Mouse (Mus musculus) left cerebral cortex, postnatal 36 days (tissue): Measurements from ENCODE around the gene Tmem40. TPM values are rescaled to one million over a fixed set of nuclear protein-coding genes. Genes with fewer than 3 reads are reported as not detected.

Experiments
- DNase-seq, 2 experiments: peaks; one replicate each; pipeline ENCODE4 v3.0.0; 2021 to 2022; ENCODE audit warnings: low spot score in 2 of 2, mixed read lengths in 1 of 2
- intact Hi-C: fragments of 180-260 bp; cut with DNase I; formaldehyde crosslinking; loops from one replicate; pipeline ENCODE4 v1.15.1; 2025
- total RNA-seq, 2 experiments: library from RNA; stranded (reverse); gene quantifications; 2 replicates each; pipeline ENCODE4 v1.2.3; 2021

The Tmem40 gene
- 1 to 10 TPM; 1.4 to 2.1 TPM for total RNA-seq

DNA sequence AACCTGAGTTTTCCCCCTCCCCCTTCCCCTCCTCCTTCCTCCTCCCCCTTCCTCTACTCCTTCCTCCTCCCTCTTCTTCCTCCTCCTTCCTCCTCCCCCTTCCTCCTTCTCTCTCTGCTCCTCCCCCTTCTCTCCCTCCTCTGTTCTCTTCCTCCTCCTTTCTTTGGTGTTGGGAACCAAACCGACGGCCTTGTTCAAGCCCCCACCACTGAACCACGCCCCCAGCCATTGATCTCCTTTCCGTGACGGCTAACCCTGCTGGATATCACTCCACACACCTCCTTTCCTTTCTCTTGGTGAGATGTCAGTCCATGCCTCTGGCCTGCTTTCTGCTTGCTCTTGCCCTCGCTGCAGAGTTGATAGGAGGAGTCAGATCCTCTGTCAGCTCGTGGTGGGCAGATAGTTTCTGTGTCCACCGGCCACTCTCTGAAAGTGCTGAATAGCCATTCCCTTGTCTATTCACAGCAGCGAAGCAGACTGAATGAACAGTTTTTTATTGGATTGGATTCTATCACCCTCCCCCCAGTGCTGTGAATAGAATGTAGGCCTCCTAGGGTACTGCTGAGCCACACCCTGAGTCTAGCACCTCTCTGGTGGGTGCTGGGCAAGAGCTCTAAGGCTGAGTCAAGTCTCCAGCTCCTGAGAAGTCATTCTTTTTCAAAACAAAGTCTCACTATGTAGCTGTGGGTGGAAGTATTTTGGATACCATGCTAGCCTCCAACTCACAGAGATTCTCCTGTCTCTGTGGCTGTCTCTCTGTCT is at the start of gene Tmem40:
Gene Tmem40, minus strand, starts transcription at position 416 of the 762 bp plus-strand sequence.
- intact Hi-C loops, result no loop called here
- DNase-seq, result no peak

DNA sequence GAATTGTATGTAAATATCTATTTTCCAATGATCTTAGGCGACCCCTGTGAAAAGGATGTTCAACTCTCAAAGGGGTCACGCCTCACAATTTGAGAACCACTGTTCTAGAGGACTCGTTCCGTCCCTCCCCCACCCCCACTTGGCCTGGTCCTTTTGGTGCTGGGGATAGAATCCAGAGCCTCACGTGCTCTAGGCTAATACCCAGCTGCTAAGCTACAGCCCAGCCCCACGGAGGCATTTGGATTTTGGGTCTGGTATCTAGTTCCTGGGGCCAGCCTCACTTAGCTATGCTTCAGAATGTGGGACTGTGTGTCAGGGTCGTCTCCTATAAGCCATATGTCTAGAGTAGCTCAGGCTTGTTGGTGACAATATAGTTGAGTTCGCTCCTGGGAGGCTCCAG is 49.4 kb upstream of the Tmem40 start:
- intact Hi-C loops, result no loop called here
- no peak for DNase-seq

GRCm38 (mm10) chr6:115808488-115809231 is 46.5 kb upstream of the Tmem40 start, which contains the start of gene Rpl32:
TSS of gene Rpl32 (minus strand) at chr6:115808747.
- DNase-seq, result peak; percentile 89 to 91
- intact Hi-C loops, result loop anchor here (5.0 kb wide), 1 partner anchor 131 kb away; the partner anchor contains the start of gene Raf1

GRCm38 (mm10) chr6:115808196-115808487 is 45.9 kb upstream of the Tmem40 start:
- no peak for DNase-seq
- intact Hi-C loops, result loop anchor here (5.0 kb wide), 1 partner anchor 131 kb away; the partner anchor contains the start of gene Raf1

DNA sequence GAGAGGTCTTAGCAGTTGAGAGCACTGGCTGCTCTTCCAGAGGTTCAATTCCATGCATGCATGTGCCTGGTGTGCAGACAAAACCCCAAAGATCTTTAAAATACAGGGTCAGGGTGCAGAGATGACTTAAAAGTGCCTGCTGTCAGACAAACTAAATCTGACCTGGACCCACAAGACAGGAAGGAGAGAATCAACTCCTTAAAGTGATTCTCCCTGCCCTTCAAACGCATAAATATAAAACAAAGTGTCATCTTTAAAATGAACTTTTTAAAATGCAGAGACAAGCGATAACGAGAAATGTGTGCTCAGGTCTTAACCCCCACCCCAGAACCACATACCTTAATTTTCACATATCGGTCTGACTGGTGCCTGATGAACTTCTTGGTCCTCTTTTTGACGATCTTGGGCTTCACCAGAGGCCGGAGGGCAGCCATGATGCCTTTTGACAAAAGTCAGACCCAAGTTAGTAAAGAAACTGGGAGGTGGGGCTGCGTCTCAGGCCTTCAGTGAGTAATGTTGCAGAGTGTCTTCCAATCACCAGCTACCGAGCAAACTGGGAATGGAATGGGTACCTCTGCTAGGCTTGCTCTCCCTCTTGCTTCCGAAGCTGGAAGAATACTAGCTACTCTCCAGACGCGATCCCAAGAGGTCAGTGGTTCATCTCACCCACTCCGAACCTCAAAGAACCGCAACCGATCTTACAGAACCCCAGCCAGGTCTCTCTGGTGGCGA is 45.4 kb upstream of the Tmem40 start:
- DNase-seq, result no peak
- intact Hi-C loops, result loop anchor here (5.0 kb wide), 1 partner anchor 130 kb away; the partner anchor contains the start of gene Raf1

GRCm38 (mm10) chr6:115804432-115805192 is 42.4 kb upstream of the Tmem40 start:
- intact Hi-C loops, result loop anchor here (5.0 kb wide), 1 partner anchor 127 kb away; the partner anchor contains the start of gene Raf1
- no peak for DNase-seq

- intact Hi-C loops, result no loop called here
- peak; percentile 58 to 66 for DNase-seq
Observed at GRCm38 (mm10) chr6:115803541-115804382, 41.6 kb upstream of the Tmem40 start.

- DNase-seq, result no peak
- intact Hi-C loops, result no loop called here
Observed at GRCm38 (mm10) chr6:115801811-115802210, 39.6 kb upstream of the Tmem40 start.

DNA sequence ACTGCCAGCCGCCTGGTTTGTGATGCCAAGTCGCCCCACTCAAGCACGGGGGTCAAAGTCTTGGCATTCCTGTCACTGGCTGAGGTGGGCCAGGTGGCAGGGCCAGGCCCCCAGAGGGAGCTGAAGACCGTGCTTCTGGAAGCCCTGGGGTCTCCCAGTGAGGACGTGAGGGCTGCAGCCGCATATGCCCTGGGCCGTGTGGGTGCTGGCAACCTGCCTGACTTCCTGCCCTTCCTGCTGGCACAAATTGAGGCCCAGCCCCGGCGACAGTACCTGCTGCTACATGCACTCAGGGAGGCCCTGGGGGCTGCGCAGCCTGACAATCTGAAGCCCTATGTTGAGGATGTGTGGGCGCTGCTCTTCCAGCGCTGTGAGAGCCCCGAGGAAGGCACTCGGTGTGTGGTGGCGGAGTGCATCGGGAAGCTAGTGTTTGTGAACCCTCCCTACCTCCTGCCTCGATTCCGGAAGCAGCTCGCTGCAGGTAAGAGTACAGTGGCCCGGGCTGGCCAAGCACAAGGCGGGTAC is 30.5 kb upstream of the Tmem40 start:
- no peak for DNase-seq
- intact Hi-C loops, result no loop called here

DNA sequence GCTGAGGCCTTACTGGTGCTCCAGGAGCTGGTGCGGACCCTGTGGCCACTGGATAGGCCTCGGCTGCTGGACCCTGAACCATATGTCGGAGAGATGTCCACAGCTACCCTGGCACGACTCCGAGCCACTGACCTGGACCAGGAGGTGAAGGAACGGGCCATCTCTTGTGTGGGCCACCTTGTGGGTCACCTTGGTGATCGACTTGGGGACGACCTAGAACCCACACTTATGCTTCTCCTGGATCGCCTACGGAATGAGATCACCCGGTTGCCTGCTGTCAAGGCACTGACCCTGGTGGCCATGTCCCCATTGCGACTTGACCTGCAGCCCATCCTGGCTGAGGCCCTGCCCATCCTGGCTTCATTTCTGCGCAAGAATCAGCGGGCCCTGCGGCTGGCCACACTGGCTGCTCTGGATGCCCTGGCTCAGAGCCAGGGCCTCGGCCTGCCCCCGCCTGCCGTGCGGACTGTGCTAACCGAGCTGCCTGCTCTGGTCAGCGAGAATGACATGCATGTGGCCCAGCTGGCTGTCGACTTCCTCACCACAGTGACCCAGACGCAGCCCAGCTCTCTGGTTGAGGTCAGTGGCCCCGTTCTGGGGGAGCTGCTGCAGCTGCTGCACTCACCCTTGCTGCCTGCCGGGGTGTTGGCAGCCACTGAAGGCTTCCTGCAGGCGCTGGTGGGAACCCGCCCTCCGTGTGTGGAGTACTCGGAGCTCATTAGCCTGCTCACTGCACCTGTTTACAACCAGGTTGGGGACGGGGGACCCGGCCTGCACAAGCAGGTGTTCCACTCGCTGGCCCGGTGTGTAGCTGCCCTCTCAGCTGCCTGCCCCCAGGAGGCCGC is 29.9 kb upstream of the Tmem40 start:
- peak in 1 of 2 experiments; percentile 23 for DNase-seq
- intact Hi-C loops, result no loop called here

GRCm38 (mm10) chr6:115791016-115791415 is 28.8 kb upstream of the Tmem40 start:
- intact Hi-C loops, result no loop called here
- DNase-seq, result no peak

- DNase-seq, result no peak
- intact Hi-C loops, result no loop called here
Observed at GRCm38 (mm10) chr6:115782781-115783180, 20.6 kb upstream of the Tmem40 start.

DNA sequence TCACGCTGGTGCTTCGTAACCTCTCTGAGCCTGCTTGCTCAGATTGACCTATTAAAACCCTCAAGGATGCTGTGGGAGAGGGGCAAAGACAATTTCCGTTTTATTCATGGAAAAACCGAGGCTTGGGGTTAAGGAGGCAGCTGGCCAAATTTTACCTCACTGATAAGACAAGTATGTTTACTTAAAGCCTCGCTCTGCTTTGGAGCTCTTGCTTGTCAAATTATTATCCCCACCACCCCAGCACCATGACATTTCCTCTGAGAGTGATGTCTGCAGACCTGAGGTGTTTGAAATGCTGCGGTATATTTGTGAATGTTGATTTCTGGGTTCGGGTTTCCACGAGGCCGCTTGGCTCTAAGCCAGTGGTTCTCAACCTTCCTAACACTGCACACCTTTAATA is 14.2 kb upstream of the Tmem40 start:
- intact Hi-C loops, result no loop called here
- no peak for DNase-seq

GRCm38 (mm10) chr6:115775838-115776237 is 13.6 kb upstream of the Tmem40 start:
- intact Hi-C loops, result no loop called here
- no peak for DNase-seq

DNA sequence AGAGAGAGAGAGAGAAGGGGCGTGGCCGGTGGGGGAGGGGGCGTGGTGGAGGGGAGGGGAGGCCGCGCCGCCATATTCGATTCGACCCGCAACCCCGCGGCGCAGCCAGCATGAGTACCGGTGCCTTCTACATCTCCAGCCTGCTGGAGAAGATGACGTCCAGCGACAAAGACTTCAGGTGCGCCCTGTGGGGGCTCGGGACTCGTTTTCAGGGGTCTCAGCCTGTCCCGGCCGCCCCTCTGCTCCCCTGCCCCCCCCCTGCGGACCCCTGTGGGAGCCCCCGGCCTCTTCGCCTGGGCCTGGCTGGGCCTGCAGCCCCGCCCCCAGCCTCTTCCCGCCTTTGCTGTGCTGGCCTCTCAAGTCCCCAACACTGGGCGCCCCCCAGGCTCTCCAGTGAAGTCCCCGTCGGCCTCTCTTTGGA is 12.3 kb upstream of the Tmem40 start, which contains the start of gene Cand2:
Gene Cand2, plus strand, starts transcription at position 38 of the 421 bp plus-strand sequence.
- intact Hi-C loops, result no loop called here
- DNase-seq, result no peak

GRCm38 (mm10) chr6:115773966-115774413 is 11.8 kb upstream of the Tmem40 start:
- no peak for DNase-seq
- intact Hi-C loops, result no loop called here

GRCm38 (mm10) chr6:115772604-115773003 is 10.4 kb upstream of the Tmem40 start:
- DNase-seq, result no peak
- intact Hi-C loops, result no loop called here
